Mouse (Mus musculus): ENCODE results near the gene Copb2. TPM values are rescaled to one million over a fixed set of nuclear protein-coding genes. Genes with fewer than 3 reads are reported as not detected.

Copb2 gene
- total RNA-seq (2021): 10 to 100 TPM; 58.4 to 61.4 TPM
- long read RNA-seq, experiment 1, transcript Copb2-201 (22 exons, 3,050 nt): major isoform, 19 of 34 reads
- long read RNA-seq, experiment 1, partial matches to known transcripts: 7 of 34 reads
- long read RNA-seq, experiment 1, other reads (novel, unspliced or antisense): 8 of 34 reads
- long read RNA-seq, experiment 2, transcript Copb2-201 (22 exons, 3,050 nt): major isoform, 47 of 57 reads
- long read RNA-seq, experiment 2, partial matches to known transcripts: 6 of 57 reads
- long read RNA-seq, experiment 2, other reads (novel, unspliced or antisense): 3 of 57 reads

GRCm38 (mm10) chr9:98563137-98564126 is at the start of gene Copb2:
Gene Copb2, plus strand, starts transcription at chr9:98563721.
- DNase-seq: peak; percentile 96

DNA sequence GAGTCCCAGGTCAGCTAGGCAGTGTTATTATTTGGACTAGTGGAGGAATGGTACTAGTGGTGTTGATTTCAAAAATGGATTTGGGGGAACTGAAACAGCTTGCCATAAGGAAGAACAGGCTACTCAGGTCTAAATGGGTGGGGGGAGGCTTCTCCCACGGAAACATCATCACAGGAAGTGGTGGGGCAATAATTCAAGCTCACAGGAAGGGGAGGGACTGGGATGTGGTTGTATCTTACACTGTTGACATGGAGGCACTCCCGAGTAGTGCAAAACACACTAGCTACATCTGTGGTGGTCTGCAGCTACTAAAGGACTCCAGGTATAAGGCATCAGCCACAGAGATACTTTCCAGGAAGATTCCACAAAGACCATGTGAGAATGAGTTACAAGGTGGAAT is 39.6 kb upstream of the Copb2 start:
- no peak for DNase-seq

- DNase-seq: no peak
Measured at GRCm38 (mm10) chr9:98524786-98525542, 38.6 kb upstream of the Copb2 start.

DNA sequence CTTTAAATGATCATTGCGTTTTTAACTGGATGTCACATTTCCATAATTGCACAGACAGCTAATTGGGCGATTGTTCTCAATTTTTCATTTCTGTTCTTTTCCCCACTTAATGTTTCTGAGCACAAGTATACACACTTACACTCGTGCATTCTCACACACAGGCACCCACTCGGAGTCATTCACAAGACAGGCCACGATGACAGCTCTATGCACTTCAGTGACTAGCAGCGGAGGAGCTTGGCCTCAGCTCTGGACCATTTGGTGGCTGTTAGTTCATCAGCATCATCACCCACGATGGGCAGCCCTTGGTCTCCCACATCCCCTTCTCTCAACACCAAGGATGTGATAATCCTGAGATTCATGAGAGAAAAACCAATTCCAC is 38.0 kb upstream of the Copb2 start:
- no peak for DNase-seq

- DNase-seq: no peak
Measured at GRCm38 (mm10) chr9:98527226-98527625, 36.3 kb upstream of the Copb2 start.

DNA sequence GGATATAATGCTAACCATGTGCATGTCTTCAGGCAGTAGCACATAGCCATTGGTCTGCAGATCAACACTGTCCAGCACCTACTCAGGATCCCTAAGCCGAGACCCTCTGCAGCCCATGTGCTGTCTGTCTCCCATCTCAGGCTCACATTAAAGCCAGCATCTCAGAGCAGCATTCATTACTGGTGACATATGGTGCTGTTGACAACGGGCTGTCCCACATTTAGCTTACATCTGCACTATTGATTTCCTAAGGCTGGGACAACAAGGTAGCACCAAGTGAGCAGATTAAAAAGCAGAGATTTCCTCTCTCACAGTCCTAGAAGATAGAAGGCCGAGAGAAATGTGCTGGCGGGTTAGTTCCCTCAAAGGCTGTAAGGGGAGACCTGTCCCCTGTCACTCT is 33.7 kb upstream of the Copb2 start:
- no peak for DNase-seq

- DNase-seq: no peak
Measured at GRCm38 (mm10) chr9:98530999-98531398, 32.5 kb upstream of the Copb2 start.

DNA sequence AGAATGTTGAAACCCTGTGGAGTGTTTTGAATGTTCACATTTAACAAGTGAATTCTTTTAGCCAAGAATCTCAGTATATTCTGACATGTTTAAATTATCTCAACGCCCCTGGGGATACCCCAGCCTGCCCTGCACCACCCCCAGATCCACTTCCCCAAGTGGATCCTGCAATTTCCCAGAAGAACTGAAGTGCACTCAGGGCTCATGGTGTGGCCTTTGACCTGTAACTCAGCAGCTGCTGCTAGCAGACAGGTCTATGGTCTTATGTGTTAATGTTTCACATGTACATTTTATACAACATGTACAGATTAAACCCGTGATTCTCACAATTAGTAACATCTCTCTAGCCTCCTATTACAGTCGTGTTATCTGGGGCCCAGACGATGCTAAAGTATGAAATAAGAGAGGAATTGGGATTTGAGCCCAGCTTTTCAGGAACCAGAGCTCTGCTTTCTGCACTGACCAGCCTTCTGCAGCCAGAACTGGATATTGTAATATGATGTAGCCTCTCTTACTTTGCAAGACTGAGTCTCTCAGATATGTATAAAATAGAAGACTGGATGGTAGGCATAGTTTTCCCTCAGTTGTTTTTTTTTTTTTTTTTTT is 28.7 kb upstream of the Copb2 start:
- DNase-seq: no peak

GRCm38 (mm10) chr9:98535763-98536162 is 27.8 kb upstream of the Copb2 start:
- DNase-seq: no peak

DNA sequence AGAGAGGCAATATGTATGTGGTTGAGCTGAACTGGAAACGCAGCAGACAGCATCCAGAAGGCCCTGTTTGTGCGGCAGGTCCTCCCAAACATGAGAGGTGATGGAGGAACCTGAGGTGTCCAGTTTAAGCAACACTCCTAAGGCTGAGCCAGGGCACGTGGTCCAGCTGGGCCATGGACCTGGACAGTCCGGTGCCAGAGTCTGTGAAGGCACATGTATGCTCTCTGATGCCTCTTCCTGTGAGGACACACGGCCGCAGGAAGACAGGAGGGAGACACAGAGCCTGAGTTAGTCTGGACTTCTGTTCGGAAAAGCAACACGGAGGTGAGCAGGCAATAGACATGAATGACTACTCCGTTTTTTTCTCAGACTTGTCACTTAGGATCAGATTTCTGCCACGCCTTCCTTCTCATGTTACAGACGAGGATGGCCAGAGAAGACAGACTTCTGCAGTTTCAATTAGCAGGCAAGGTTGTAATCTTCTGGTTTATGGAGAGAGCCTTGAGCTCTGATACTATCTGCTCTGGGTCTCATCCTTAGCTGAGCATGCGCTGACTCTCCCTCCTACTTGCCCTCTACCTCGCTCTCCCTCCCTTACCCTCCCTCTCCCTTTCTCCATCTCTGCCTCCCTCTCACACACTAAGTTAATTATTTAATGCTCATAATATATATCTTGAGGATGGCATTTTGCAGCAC is 25.4 kb upstream of the Copb2 start:
- no peak for DNase-seq

GRCm38 (mm10) chr9:98538713-98539360 is 24.7 kb upstream of the Copb2 start:
- peak; percentile 33 for DNase-seq

GRCm38 (mm10) chr9:98544042-98544441 is 19.5 kb upstream of the Copb2 start:
- no peak for DNase-seq

GRCm38 (mm10) chr9:98583852-98584251 is 20.3 kb downstream of the Copb2 start:
- DNase-seq: no peak

- no peak for DNase-seq
Measured at GRCm38 (mm10) chr9:98600094-98600493, 36.6 kb downstream of the Copb2 start.

- DNase-seq: peak; percentile 71
Measured at GRCm38 (mm10) chr9:98601156-98601836, 37.8 kb downstream of the Copb2 start, which contains the start of gene Mrps22. Gene Mrps22, minus strand, starts transcription at chr9:98601660.

DNA sequence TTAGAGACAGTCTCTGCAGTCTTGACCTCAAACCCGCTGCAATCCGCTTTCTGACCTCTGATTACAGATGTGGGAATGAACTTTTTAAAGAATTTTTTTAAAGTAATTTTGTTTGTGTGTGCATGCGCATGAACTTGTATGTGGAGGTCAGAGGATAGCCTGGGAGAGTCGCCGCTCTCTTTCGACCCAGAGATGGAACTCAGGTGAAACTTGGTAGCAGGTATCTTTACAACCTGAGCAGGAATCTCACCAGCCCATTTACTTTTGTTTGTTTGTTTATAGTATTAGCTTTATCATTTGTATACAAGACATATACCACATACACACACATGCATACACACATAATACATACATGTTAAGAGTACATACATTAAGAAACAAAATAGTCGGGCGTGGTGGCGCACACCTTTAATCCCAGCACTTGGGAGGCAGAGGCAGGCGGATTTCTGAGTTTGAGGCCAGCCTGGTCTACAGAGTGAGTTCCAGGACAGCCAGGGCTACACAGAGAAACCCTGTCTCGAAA is 38.4 kb downstream of the Copb2 start:
- DNase-seq: no peak

GRCm38 (mm10) chr9:98604896-98605295 is 41.4 kb downstream of the Copb2 start:
- no peak for DNase-seq

DNA sequence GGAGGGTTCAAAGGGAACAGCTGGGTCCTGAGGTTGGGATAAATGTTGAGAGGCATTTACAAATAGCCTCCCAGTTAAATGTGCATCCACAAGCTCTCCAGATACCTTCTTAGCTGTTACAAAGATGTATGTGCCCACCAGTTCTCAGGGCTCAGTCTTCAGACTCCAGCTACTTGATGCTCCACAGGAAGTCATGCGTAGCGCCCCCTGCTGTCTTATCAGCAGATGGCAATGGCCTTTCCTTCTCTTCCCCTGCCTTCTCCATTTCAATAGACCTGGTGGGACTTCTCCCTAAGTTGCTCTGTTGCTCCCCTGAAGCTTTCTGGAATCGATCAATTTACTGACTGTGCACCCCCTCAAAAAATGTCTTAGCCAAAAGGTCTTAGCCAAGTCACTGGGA is 65.0 kb downstream of the Copb2 start:
- no peak for DNase-seq

- DNase-seq: no peak
Measured at GRCm38 (mm10) chr9:98633287-98634162, 70.0 kb downstream of the Copb2 start.
